Mouse (Mus musculus): Measurements from ENCODE around the gene Sh3glb2. TPM values are rescaled to one million over a fixed set of nuclear protein-coding genes. Genes with fewer than 3 reads are reported as not detected.

Gene Sh3glb2
- polyA plus RNA-seq (2015; fragmentation: Nextera tagmentation; extraction: Ambion mirVana): 131 and 147 TPM in 2 replicates

DNA sequence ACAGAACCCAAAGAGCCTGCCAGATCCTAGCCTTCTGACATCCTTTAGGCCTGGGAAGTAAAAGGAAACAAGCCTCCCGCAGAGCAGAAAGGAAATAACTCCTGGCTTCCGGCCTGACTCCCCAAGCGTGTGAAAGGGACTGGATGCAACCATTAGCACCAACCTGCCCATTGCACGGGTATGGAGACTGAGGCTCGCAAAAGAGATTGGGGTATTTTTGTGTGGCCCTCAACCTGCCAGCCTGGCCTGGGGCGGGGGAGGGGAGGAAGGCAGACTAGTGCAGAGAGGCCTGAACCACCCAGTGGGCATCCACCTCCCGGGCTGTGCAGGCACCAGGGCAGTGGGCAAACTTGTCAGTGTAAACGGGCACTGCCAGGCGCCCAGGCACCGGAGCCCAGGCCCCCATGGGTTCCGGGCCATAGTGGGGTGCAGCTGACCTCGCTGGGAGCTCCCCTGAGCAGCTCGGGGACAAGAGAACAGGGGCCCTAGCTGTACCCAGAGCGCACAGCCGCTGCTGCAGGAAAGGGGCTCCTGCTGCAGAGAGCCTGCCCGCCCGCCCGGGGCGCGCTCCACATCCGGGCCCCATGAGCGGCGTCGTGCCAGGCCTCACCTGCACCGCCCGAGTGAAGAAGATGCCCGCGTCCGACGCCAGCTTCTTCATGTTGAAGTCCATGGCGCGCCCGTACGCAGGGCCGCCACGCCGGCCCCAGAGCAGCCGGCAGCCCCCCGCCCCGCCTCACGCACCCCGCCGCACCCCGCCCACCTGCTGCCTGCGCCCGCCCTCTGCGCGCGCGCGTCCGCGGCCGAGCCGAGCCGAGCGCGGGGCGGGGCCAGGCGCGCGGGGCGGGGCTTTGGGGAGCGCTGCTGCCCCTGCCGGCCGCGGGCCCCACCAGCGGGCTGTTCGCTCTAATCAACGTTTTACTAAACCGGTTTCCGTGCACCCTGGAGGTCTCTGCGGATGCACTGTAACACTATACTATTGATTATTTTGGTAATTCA is at the start of gene Sh3glb2:
Sh3glb2 (minus strand) TSS at position 805 of the 999 bp plus-strand sequence.
- ATAC-seq (ENCODE audit: low read depth): peak; percentile 77
- peak within 1 kb of the TSS; percentile 82 for H3K4me3 ChIP-seq
- H3K27me3 ChIP-seq: no peaks in the 10 kb centered on the region
- H3K4me1 ChIP-seq (replicated peaks): peaks cover 51% of the 10 kb centered on the region
- no peaks in the 10 kb centered on the region for H3K9me3 ChIP-seq
- peak within 1 kb of the TSS; percentile 76 for H3K27ac ChIP-seq (replicated peaks)
- peak within 1 kb of the TSS; percentile 93 for H3K9ac ChIP-seq
- H3K4me2 ChIP-seq: peak within 1 kb of the TSS; percentile 96
- H3K36me3 ChIP-seq: peaks cover 16% of the 10 kb centered on the region
- 3% methylated on average over 67 of the region's 73 CpGs for WGBS

- no peaks in the 10 kb centered on the region for H3K9me3 ChIP-seq
- H3K4me1 ChIP-seq (replicated peaks): peaks cover 12% of the 10 kb centered on the region
- WGBS: 92% methylated on average over 8 of the region's 8 CpGs
- H3K36me3 ChIP-seq: peaks cover 81% of the 10 kb centered on the region
- no peaks in the 10 kb centered on the region for H3K27me3 ChIP-seq
- H3K4me3 ChIP-seq: no peak overlapping the region
- H3K4me2 ChIP-seq: no peak overlapping the region
- H3K9ac ChIP-seq: no peak overlapping the region
- ATAC-seq (ENCODE audit: low read depth): no peak
- no peak overlapping the region for H3K27ac ChIP-seq (replicated peaks)
Observed at GRCm38 (mm10) chr2:30408452-30409100, 49.4 kb upstream of the Sh3glb2 start.

- H3K4me2 ChIP-seq: no peak overlapping the region
- no peak overlapping the region for H3K9ac ChIP-seq
- H3K4me3 ChIP-seq: no peak overlapping the region
- no peaks in the 10 kb centered on the region for H3K9me3 ChIP-seq
- no peaks in the 10 kb centered on the region for H3K27me3 ChIP-seq
- H3K36me3 ChIP-seq: peaks cover 89% of the 10 kb centered on the region
- no peak for ATAC-seq (ENCODE audit: low read depth)
- H3K4me1 ChIP-seq (replicated peaks): peaks cover 4% of the 10 kb centered on the region; the same call in 1 of the 2 replicates
- 93% methylated on average over 10 of the region's 10 CpGs for WGBS
- no peak overlapping the region for H3K27ac ChIP-seq (replicated peaks)
Observed at GRCm38 (mm10) chr2:30407778-30408177, 48.6 kb upstream of the Sh3glb2 start.

DNA sequence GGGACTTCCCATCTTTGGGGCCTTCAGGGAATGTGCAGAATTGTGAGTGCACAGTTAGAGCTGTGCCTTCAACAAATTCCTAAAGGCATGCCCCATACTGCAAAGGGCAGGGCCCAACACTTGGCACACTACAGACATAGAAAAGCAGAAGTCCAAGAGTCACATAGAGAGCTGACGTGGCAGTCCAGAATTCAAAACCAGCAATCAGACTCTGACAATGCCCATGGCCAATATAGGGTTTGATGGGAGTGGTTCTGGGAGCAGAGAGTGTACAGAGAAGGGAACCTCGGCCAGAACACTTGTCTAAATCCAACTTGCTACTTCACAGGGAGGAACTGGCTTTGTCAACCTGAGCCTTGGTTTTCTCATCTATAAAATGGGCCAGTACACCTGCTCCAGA is 48.1 kb upstream of the Sh3glb2 start:
- H3K36me3 ChIP-seq: peaks cover 91% of the 10 kb centered on the region
- H3K4me2 ChIP-seq: no peak overlapping the region
- H3K9ac ChIP-seq: no peak overlapping the region
- H3K27me3 ChIP-seq: no peaks in the 10 kb centered on the region
- 89% methylated on average over 2 of the region's 2 CpGs for WGBS
- ATAC-seq (ENCODE audit: low read depth): no peak
- H3K9me3 ChIP-seq: no peaks in the 10 kb centered on the region
- no peaks in the 10 kb centered on the region; the same call in 1 of the 2 replicates for H3K4me1 ChIP-seq (replicated peaks)
- no peak overlapping the region for H3K4me3 ChIP-seq
- H3K27ac ChIP-seq (replicated peaks): no peak overlapping the region

DNA sequence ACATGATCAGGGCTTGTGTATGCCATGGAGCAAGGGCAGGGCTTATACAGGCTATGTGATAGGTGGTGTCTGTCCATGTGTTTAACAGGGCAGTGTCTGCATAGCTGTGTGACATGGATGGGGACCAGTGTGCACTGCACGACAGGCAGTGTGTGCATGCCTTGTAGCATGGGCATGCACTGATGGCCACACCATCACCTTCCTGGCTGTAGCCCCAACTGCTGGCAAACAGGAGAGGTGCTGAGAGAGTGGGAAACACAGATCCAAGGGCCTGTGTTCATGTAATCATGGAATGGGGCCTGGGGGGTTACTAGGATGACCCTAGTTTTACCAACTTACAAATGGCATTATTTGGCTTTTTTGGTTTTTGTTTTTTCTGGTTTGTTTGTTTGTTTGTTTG is 44.7 kb upstream of the Sh3glb2 start:
- 86% methylated on average over 1 of the region's 1 CpGs for WGBS
- Histone ChIP-seq H3K27me3 (no peaks in the 10 kb centered on the region), H3K9ac (no peak overlapping the region), H3K9me3 (no peaks in the 10 kb centered on the region), H3K4me2 (no peak overlapping the region), H3K36me3 (peaks cover 92% of the 10 kb centered on the region), H3K4me3 (no peak overlapping the region), H3K4me1 (replicated peaks) (peaks cover 19% of the 10 kb centered on the region), H3K27ac (replicated peaks) (no peak overlapping the region)
- ATAC-seq (ENCODE audit: low read depth): no peak

- Histone ChIP-seq H3K4me3 (no peak overlapping the region), H3K27ac (replicated peaks) (no peak overlapping the region), H3K27me3 (no peaks in the 10 kb centered on the region), H3K4me2 (no peak overlapping the region), H3K9me3 (no peaks in the 10 kb centered on the region), H3K9ac (no peak overlapping the region), H3K4me1 (replicated peaks) (peaks cover 25% of the 10 kb centered on the region), H3K36me3 (peaks cover 92% of the 10 kb centered on the region)
- ATAC-seq (ENCODE audit: low read depth): no peak
- WGBS: 68% methylated on average over 2 of the region's 2 CpGs
Observed at GRCm38 (mm10) chr2:30402843-30403242, 43.7 kb upstream of the Sh3glb2 start.

DNA sequence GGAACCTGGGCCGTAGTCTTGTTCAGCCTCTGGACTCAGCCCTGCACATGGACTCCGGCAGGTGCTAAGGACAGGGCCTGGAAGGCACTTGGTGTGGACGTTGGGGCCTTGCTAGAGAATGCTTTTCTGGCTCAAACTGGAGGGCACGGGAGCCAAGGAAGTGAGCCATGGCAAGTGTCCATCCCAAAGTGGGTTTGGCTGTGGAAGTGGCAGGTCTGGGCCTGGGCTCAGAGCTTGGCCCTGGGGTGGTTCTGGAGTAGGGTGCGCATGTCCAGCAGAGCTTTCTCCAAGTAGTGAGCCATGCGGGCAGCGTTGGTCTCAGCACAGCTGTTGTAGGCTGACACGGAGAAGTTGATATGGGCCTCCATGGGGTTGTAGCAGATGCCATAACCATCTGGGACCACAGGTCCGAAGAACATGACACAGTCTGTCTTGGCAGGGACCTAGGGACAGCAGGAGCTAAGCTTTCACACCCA is 43.3 kb upstream of the Sh3glb2 start:
- Histone ChIP-seq H3K9ac (no peak overlapping the region), H3K4me1 (replicated peaks) (peaks cover 25% of the 10 kb centered on the region), H3K27ac (replicated peaks) (no peak overlapping the region), H3K4me3 (no peak overlapping the region), H3K9me3 (no peaks in the 10 kb centered on the region), H3K36me3 (peaks cover 92% of the 10 kb centered on the region), H3K4me2 (no peak overlapping the region), H3K27me3 (no peaks in the 10 kb centered on the region)
- WGBS: 88% methylated on average over 9 of the region's 9 CpGs
- no peak for ATAC-seq (ENCODE audit: low read depth)

GRCm38 (mm10) chr2:30401581-30401980 is 42.4 kb upstream of the Sh3glb2 start:
- no peak overlapping the region for H3K27ac ChIP-seq (replicated peaks)
- H3K4me2 ChIP-seq: no peak overlapping the region
- H3K9me3 ChIP-seq: no peaks in the 10 kb centered on the region
- peaks cover 25% of the 10 kb centered on the region for H3K4me1 ChIP-seq (replicated peaks)
- no peak for ATAC-seq (ENCODE audit: low read depth)
- H3K36me3 ChIP-seq: peaks cover 92% of the 10 kb centered on the region
- 89% methylated on average over 1 of the region's 1 CpGs for WGBS
- no peaks in the 10 kb centered on the region for H3K27me3 ChIP-seq
- H3K9ac ChIP-seq: no peak overlapping the region
- H3K4me3 ChIP-seq: no peak overlapping the region

DNA sequence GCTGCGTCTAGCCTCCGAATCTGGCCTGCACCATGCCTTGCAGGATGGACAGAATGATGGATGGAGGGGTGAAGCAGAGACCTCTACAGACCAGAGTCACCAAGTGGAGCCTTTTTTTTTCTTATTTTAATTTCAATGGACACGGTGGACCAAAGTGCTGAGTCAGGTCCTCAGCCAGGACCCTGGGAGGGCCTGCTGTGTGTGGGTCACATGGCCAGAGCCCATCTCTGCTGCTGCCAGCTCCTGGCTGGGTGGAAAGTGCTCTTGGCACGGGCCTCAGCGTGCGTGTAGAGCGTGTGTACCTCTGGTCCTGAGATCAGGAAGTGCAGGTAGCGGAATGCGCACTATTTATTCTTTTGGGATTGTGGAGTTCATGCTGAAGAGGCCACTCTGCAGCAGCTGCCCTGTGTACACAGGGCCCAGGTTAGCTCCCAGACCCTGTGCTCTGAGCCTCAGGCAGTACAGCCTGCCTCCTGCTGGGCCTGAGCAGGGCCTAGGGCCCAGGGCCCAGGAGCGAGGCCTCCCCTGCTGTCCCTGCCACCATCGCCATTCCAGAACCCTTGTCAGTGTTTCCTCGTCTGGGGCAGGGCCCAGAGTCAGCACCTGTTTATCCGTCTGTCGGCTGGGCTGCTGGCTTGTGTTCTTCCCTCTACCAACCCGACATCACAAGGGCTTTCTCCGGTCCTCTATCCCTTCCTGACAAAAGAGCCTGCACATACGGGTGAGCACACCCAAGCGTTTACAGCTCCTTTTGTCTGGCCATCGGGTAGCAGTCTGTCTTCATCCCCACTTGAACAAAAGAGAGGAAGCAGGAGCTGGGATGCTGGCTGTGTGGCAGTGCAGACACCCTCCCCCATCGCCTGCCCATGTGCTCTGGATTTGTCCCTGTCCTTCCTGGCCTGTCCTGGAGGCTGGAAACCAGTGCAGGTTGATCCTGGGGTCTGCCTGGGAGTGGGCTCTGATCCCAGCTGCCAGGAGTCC is 40.3 kb upstream of the Sh3glb2 start:
- Histone ChIP-seq H3K27ac (replicated peaks) (peak overlapping the region; percentile 77), H3K9me3 (no peaks in the 10 kb centered on the region), H3K27me3 (no peaks in the 10 kb centered on the region), H3K4me1 (replicated peaks) (peaks cover 25% of the 10 kb centered on the region), H3K36me3 (peaks cover 82% of the 10 kb centered on the region), H3K4me2 (no peak overlapping the region), H3K4me3 (no peak overlapping the region), H3K9ac (peak overlapping the region; percentile 60)
- ATAC-seq (ENCODE audit: low read depth): peak; percentile 68
- WGBS: 21% methylated on average over 20 of the region's 20 CpGs

- 80% methylated on average over 10 of the region's 10 CpGs for WGBS
- H3K4me3 ChIP-seq: no peak overlapping the region
- no peak for ATAC-seq (ENCODE audit: low read depth)
- H3K36me3 ChIP-seq: peaks cover 69% of the 10 kb centered on the region
- no peak overlapping the region for H3K4me2 ChIP-seq
- no peaks in the 10 kb centered on the region for H3K27me3 ChIP-seq
- no peaks in the 10 kb centered on the region for H3K9me3 ChIP-seq
- H3K4me1 ChIP-seq (replicated peaks): peaks cover 39% of the 10 kb centered on the region
- no peak overlapping the region for H3K27ac ChIP-seq (replicated peaks)
- no peak overlapping the region for H3K9ac ChIP-seq
Observed at GRCm38 (mm10) chr2:30397986-30398512, 38.9 kb upstream of the Sh3glb2 start.

DNA sequence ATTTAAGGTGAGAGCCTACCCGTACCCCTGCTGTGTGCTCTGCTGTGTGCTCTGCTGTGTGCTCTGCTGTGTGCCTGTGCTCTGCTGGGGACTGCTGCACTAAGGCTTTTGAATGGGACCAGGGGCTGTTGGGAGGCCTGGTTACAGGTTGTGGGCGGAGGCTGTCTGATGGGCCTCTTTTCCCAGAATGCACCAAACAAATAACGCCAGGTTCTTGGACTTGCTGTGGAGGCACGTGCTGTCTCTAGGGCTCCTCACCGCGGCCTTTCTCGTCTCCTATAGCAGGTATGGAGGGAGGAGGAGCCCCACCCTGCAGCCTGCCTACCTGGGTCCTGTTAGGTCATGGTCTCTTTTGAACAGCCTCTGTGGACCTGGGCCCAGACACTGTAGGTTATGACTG is 37.1 kb upstream of the Sh3glb2 start:
- H3K4me3 ChIP-seq: no peak overlapping the region
- no peaks in the 10 kb centered on the region for H3K9me3 ChIP-seq
- no peaks in the 10 kb centered on the region for H3K27me3 ChIP-seq
- WGBS: 90% methylated on average over 7 of the region's 7 CpGs
- H3K9ac ChIP-seq: no peak overlapping the region
- peaks cover 51% of the 10 kb centered on the region for H3K36me3 ChIP-seq
- H3K4me1 ChIP-seq (replicated peaks): peaks cover 47% of the 10 kb centered on the region
- H3K27ac ChIP-seq (replicated peaks): no peak overlapping the region
- ATAC-seq (ENCODE audit: low read depth): no peak
- no peak overlapping the region for H3K4me2 ChIP-seq
